Mouse (Mus musculus): Measurements from ENCODE around the gene Stxbp5.
"Not testable (repeated sequence)": the region's sequence is repeated elsewhere in the genome, so short reads cannot be mapped to it uniquely, and the experiment has no call there.

Stxbp5 gene

DNA sequence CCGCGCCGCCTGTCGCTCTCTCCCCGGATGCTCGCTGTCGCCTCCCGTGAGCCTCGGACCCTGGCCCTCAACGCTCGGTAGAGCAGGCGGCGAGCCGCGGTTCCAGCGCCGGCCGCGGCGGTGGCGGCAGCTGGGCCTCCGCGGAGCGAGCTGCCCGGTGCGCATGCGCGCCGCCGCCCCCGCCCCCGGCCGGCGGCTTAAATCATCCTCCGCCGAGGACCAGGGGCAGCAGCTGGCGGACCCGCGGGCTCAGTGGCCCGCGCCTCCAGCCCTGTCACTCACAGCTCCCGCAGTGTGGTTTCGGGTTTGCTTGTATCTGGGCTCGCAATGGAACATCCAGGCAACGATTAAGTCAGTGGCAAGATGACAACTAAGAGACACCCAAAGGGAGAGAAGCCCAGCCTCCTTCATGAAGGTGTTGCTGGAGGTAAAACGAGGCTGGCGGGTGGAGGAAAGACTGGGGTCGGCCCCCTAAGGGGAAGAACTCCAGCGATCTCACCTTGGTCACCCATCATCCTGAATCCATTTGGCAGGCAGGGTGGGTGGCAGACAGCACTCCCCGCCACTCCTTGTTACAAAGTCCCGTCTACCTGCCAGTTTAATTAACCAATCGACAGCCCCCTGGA, at the start of gene Stxbp5:
TSS of gene Stxbp5 (minus strand) at position 9 of the 626 bp plus-strand sequence.
- peak; percentile 68 to 72 for DNase-seq (ENCODE audit: low spot score in 2 of 2)

DNA sequence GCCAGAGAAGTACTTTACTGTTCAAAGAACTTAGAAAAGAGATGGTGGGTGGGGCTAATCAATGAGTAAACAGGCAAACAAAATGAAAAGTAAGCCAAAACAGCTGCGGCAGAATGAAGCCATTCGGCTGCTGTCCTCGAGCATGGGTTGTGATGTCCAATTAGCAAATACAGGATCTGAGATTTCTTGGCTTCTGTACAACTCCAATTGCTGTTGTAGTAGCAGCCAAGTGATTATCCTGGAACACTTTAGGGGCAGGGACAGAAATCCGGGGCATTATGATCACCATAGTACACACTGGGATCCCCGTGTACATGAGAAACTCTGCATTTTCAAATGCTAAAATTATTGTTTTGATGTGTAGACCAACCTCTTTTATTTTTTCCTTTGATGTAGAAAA, 11.5 kb upstream of the Stxbp5 start:
- DNase-seq (ENCODE audit: low spot score in 2 of 2): no peak

DNA sequence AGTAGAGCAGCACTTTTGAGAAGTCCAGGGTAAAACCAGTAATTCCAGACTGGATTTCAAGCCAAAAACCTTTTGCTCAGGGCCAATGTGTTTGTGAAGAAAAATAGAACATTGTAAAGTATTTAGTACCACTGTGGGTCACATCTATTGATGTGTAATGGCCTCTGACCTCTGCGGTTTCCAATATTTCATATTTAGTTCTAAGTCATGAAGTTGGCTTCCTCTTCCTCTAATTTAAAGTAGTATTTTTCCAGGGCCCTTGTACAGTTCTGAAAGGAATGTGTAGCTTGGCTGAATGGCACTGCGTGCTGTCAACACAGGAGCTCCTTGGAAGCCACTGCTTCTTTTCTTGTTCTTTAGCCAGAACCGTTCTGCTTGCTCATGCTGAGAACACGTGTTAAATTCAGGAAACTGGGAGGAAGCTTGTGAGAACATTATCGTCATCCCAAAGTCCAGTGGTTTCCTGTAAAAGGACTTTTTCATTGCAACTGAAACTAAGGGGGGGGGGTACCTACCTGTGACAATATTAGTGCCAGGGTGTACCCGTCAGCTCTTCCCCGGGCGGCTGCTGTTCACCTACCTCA, 7.1 kb upstream of the Stxbp5 start:
- DNase-seq (ENCODE audit: low spot score in 2 of 2): peak in 1 of 2 experiments; percentile 6

DNA sequence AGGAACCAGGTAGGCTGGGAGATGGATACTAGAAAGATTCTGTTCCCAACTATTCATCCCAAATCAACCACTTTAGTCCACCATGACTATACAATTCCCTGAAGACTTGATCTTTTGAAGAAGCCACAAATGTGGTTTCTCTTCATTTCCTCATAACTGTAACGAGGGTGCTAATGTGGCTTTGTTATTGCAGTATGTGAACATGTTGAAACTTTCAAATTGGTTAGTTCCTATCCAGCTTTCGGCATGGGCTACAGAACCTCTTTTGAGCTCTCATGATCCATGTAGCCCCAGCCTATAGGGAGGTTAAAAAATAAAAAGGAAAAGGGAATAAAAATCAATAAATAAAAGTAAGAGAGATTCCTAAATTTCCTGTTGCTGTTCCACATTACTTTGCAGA, 6.6 kb upstream of the Stxbp5 start:
- DNase-seq (ENCODE audit: low spot score in 2 of 2): no peak

DNA sequence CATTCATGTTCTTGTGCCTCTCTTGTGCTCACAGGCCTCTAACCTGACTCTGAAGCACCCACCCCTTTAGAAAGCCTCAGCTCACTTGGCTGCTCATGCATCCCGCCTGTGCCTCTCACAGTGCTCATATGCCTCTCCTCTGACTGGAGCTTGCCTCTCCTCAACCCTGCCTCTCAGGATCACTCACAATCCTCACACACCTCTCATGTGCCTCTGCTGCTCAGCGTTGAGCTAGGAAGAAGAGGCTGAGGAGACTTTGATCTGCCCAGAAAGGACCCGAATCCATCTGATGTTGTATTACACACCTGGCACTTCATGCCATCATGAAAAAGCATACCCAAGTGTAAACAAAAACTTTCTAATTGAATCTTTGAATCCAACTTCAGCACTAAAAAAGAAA, 5.3 kb upstream of the Stxbp5 start:
- DNase-seq (ENCODE audit: low spot score in 2 of 2): no peak

DNA sequence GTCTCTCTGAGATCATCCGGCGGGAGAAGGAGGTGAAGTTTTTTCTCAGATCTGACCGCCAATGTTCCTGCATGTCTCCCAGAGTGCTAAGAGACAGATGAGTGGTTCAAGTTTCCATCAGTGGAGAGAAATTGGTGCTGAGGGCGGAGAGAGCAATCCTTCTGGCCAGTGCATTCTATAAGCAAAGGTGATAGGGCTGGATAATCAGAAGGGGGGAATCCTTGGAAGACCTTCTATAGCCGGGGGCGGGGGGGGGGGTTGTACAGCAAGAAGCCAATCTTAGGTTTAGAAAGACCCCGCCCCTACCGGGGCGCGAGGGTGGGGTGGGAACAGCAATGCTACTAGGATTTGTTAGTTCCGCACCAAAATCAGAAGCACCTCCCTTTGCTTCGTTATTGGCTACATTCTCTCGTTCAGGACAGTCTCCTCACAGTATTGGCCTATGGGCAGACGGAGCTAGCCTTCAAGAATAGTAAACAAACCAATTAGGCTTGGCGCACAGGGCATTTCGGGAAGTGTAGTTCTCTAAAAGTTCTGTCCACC, 889 bp upstream of the Stxbp5 start:
- DNase-seq (ENCODE audit: low spot score in 2 of 2): peak; percentile 88 to 92

DNA sequence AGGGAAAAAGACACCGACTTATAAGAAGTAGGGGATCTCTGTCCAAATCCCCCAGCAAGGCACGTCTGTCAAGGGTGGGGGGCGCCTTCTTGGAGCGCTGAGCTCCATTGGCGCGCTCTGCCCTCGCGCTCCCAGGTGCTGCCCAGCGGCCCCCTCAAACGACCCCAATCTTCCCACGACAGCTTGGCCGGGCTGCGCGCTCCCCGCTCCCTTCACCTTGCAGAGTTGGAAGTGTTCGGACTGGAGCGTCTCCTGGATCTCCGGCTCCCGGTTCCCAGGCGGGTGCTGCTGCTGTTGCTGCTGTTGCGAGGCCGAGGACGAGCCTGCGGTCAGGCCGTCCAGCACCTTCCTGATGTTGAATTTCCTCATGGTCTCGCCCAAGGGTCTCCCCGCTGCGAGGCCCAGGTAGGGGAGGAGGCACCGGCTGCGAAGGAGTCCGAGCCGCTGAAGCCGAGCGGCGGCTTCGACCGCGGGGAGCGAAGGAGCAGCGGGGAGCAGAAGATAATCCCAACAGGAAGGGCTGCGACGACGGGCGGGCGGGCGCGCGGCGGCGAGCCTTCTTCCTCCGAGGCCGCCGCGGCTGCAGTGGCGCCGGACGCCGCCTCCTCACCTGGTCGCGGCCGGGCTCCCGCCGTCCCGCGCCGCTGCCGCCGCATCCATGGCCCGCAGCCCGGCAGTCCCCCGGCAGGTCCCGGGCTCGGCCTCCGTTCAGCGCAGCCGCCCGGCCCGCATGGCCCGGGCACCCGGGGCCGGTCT, 386 bp downstream of the Stxbp5 start:
- DNase-seq (ENCODE audit: low spot score in 2 of 2): peak in 1 of 2 experiments; percentile 16

DNA sequence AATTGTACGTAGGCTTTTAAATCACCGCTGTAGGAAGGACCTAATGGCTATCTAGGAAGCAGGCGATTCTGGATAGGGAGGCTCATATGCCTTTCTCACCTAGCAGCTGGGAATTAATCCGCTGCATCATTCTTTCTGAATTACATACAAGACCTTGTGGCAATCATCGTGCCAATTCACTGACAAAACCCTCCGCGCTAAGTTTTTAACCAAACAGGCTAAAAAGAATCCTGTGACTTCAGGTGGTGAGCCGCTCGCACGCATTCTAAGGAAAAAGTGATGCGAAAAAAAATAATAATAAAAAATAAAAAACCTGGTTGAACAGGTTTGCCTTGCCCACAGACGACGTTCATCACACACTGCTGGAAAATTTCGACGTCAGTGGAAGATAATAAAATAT, 1.1 kb downstream of the Stxbp5 start:
- DNase-seq (ENCODE audit: low spot score in 2 of 2): no peak

DNA sequence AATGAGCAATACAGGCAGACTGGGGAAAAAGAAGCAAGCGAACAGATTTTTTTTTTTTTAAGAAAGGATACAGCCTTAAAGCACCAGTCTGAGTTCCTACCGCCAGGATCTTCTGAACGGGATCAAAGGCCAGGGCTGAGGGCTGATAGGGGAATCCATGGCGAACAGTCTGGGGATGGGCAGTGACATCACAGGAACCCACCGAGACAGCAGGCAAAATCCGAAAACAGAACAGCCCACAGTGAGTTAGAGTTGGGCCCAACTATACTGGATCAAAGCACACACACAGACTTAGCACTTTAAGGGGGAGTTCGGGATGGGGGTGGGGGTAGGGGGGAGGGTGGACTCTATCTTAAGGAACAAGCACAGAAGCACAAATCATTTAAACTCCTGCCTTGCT, 1.8 kb downstream of the Stxbp5 start:
- no peak for DNase-seq (ENCODE audit: low spot score in 2 of 2)

DNA sequence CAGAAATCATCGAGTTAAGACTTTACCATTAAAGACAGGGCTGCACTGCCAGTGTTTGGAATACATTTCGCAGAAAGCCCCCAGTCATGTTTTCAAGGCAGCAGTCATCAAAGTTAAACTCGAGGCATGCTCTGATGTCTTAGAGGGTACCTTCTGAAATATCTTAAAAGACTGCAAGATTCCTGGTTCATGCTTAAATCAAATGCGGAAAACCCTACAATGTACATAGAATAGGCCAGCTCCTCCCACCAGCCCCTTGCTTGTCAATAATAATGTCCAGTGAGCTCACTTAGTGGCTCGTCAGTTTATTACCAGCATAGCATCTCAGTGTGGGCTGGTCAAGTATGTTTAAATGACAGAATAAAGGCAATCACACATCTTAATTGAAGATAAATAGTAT, 3.0 kb downstream of the Stxbp5 start:
- no peak for DNase-seq (ENCODE audit: low spot score in 2 of 2)

DNA sequence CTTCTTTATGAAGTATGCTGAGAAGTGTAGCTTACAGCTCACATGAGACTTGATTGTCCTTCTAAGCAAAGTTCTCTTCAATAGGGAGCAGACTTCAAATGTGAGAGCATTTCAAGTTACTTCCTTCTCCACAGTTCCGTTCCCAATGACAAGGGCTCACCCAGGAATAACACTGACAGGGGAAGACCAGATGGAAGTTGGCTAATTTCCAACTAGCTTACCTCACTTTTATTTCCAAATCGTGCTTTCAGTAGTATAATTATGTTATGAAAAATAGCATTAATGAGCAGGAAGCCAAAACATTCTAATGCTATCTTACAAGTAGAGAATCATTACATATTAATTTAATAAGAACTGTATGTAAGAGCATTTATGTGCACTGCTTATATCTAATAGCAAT, 7.3 kb downstream of the Stxbp5 start:
- DNase-seq (ENCODE audit: low spot score in 2 of 2): no peak

DNA sequence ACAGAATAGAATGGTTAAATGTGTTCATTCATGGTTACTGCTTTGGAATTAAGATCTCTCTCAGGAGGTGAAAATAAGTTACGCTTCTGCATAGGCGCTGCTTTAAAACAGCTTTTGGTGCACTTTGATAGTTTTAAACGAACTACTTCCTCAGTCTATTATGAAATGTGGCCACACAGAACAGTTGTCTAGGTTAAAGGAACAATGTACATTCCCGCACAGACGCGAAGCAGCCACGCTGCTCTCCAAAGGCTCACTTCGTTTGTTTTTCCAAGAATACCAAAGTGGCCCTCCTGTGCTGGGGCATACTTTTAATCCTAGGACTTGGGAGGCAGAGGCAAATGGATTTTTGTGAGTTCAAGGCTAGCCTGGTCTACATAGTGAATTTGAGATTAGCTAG, 11.2 kb downstream of the Stxbp5 start:
- DNase-seq (ENCODE audit: low spot score in 2 of 2): no peak

DNA sequence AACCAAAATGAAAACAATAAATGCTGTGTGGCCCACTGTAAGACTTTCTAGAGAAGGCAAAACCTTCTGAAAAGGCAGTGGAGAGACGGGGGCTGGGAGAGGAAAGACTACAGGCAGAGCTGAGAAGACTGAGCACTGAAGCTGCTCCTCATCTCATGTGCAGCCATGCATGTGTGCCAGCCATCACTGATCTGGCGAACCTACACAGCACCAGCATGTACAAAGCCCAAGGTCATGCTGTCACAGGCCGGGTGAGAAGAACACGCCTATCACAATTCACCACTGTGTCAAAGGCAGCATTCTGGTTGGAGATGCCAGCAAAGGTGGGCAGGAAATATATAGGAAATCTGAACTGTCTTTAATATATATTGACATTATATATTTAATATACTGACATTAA, 12.2 kb downstream of the Stxbp5 start:
- no peak for DNase-seq (ENCODE audit: low spot score in 2 of 2)

DNA sequence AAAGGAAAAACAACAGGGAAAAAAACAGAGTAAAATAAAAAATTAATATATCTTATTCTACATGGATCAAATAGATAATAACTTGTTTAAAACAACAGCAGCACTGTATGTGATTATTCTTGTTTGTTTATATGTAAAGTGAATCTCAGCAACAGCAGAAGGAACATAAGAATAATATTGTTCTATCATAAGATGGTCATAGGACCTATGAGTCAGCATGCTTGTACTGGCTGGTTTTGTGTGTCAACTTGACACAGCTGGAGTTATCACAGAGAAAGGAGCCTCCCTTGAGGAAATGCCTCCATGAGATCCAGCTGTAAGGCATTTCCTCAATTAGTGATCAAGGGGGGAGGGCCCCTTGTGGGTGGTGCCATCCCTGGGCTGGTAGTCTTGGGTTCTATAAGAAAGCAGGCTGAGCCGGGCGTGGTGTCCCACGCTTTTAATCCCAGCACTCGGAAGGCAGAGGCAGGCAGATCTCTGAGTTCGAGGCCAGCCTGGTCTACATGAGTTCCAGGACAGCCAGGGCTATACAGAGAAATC, 19.0 kb downstream of the Stxbp5 start:
- DNase-seq (ENCODE audit: low spot score in 2 of 2): not testable (repeated sequence)

DNA sequence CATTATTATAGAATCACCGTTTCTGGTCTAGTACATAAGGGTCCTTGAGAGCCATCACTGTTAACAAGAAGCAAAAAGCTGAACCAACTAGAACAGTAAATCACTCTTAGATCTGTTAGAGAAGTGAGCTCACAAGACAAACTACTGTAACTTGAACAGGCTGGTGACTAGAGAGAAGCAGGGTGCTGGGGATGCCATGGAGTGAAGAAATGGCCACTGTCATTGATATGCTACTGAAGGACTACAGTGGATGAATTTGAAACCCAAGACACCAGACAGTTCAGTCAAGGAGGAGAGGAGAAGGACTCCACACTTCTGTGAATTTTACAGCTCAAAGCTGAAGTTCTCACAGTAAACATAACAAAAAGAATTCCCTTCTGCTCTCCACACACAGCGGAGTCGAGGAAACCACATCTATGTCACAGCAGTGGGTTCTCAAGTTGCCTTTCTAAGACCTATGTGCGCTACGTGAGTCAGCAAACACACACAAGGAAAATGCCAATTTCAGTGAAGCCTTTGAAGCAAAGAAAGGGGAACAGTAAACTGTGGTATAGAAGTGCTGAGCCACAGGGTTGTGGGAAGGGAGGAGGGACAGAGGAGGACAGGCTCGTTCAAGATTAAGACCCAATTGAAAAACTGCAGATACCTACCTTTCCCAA, 20.7 kb downstream of the Stxbp5 start:
- DNase-seq (ENCODE audit: low spot score in 2 of 2): no peak

DNA sequence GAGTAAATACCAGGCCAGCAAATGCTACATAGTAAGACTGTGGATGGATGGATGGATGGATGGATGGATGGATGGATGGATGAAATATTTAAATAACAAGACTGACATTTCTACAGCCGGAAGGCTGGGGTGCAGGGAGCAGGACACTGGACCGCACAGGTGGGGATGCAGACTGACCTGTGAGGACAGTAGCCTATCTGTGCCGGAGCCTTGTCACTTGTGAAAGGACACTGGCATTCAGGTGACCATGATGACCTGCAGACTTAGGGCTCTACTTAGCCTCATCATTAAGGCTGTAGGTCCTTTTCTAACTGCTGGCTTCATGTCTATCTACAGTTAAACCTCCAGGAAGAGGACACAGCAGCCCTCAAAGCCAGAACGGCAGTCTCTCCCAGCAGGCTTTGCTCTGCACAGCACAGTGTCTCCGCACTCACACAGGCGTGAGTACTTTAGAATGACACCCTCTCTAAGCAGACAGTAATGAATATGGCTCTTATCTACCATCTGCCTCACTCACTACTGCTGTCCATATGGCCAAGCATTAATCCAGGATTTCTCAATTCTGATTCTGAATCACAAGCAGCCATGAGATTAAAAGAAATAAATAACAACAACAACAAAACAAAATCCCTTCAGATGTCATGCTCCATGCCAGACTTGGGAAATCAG, 21.9 kb downstream of the Stxbp5 start:
- DNase-seq (ENCODE audit: low spot score in 2 of 2): no peak

DNA sequence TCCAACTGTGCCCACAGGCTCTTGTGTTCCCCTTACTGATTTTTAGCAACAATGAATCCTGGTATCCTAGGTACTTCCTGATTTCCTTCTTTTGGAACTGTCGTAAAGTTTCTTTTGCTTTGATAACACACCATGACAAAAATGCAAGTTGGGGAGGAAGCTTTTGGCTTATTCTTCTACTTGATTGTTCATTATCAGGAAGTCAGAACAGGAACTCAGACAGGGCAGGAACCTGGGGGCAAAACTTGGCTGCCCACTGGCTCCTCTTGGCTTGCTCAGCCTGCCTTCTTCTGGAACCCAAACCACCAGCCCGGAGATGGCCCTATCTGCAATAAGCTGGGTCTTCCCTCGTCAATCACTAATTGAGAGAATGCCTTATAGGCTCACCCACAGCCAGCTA, 25.0 kb downstream of the Stxbp5 start:
- DNase-seq (ENCODE audit: low spot score in 2 of 2): no peak

DNA sequence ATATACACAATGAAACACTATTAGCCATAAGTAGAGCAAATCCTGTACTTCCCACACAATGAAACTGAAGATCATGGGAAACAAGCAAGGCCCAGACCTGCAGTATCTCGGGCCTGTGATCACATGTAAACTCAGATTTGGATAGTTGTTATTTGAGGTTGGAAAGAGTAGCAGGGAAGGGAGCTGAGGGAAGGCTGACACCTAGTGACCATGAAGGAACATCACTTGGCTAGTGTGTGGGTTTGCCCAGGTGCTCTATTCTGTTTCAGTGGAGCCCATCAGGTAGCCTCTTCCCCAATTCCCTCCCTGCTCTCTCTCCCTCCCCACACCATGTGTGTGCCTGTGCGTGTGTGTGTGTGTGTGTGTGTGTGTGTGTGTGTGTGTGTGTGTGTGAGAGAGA, 28.7 kb downstream of the Stxbp5 start:
- no peak for DNase-seq (ENCODE audit: low spot score in 2 of 2)

DNA sequence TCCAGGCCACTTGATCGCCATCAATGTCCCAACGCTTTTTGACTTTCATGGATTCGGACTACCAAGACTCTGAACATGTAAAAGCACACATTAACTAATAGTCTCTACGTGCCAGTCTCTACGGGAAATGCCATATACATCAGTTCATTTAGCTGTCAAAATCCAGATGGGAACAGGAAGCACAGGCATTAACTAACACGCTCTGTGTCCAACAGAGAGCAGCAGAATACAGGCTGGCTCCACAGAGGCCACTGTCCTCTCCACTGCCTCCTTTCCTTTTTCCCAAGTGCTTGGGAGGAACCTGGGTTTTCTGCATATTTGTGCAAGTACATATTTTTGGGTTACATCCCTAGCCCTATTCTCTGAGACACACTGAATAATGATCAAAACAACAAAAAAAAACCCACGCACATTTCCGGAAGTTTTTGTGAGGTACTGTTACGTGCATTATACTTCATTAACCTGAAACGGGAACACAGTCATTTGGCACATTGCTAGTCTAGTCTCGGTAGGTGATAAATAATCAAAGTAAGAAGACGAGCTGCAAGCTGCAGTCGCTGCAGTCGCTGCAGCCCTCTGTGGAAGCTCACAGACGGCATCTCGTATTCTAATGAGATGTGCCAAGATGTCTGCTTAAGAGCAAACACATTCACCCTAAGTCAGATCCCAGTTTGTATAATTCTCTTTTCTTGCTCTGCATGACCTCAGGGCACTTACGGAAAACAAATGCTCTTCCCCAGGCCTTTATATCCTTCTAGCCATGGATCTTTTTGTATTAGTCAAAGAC, 33.9 kb downstream of the Stxbp5 start:
- DNase-seq (ENCODE audit: low spot score in 2 of 2): no peak

DNA sequence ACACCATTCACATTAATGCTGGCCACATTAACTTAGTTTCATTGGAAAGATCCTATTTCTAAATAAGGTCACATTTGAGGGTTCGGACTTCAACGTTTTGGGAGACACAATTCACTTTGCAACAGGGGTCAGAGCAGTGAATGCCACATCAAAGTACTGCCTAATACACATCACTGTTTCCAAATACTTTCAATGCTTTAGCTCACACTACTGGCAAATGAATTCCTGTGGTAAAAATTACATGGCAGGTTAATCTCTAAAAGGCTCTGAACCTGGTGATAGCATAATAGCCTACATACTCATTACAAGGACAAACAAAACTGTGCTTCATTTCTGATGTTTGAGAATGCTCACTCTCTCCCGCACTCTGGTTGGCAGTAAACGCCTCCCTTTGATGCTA, 40.9 kb downstream of the Stxbp5 start:
- DNase-seq (ENCODE audit: low spot score in 2 of 2): no peak

DNA sequence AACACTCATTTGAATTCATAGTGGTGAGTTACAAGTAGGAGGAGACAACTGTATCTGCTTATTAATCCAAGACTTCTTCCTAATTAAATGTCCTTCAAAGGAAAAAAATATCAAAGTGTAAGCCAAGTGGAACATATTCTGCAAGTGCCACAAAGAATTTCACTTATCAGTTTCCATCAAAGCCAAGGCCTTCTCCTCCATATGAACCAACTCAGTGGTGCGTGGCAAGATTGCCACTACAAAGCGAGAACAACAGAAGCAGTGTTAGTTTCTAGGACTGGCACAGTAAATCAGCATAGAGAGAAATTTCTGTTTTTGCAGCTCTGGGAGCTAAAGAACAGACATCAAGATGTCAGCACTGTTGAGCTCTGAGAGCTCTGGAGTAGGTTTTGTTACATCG, 41.4 kb downstream of the Stxbp5 start:
- no peak for DNase-seq (ENCODE audit: low spot score in 2 of 2)
